Mouse (Mus musculus) liver, adult 2 months (tissue): ENCODE measurements around the gene Napepld. TPM values are rescaled to one million over a fixed set of nuclear protein-coding genes. Genes with fewer than 3 reads are reported as not detected.
"Not testable (repeated sequence)": the region's sequence is repeated elsewhere in the genome, so short reads cannot be mapped to it uniquely, and the experiment has no call there.

Experiments
- DNase-seq: peaks from one replicate; pipeline ENCODE4 v3.0.0-alpha.2; 2011; ENCODE audit warnings: low read depth, low spot score; ENCODE audit errors: extremely low read depth
- H3K27ac ChIP-seq: fragments of 200-500 bp; replicated peaks from 2 replicates; pipeline ENCODE4 v1.5.1; 2012; ENCODE audit warnings: low read depth, mild to moderate bottlenecking, control low read depth, inconsistent platforms, low read length; ENCODE audit not compliant: insufficient read depth
- H3K27me3 ChIP-seq: fragments of 200-500 bp; 2 replicates; pipeline ENCODE4 v1.6.1; 2012; ENCODE audit warnings: mild to moderate bottlenecking, moderate library complexity, low read length, inconsistent platforms; ENCODE audit not compliant: control insufficient read depth, insufficient read depth
- H3K36me3 ChIP-seq: fragments of 200-500 bp; 2 replicates; pipeline ENCODE4 v1.6.1; 2012; ENCODE audit warnings: low read length, inconsistent platforms; ENCODE audit not compliant: control insufficient read depth, insufficient read depth
- H3K4me1 ChIP-seq: fragments of 200-500 bp; 2 replicates; pipeline ENCODE4 v1.6.1; 2011; ENCODE audit warnings: low read length; ENCODE audit not compliant: control insufficient read depth, insufficient read depth
- H3K4me3 ChIP-seq: fragments of 200-500 bp; 2 replicates; pipeline ENCODE4 v1.5.1; 2011; ENCODE audit warnings: low read depth, mild to moderate bottlenecking, control low read depth, low read length, moderate library complexity; ENCODE audit not compliant: insufficient read depth
- H3K79me2 ChIP-seq: fragments of 200-500 bp; 2 replicates; pipeline ENCODE4 v1.6.1; 2012; ENCODE audit warnings: inconsistent platforms, mild to moderate bottlenecking, low read length, moderate library complexity; ENCODE audit not compliant: control insufficient read depth, insufficient read depth
- H3K9ac ChIP-seq: fragments of 200-500 bp; 2 replicates; pipeline ENCODE4 v1.6.1; 2012; ENCODE audit warnings: low read depth, mild to moderate bottlenecking, control low read depth, inconsistent platforms, low read length
- CTCF ChIP-seq: fragments of 200-500 bp; IDR thresholded peaks from 2 replicates; pipeline ENCODE4 v1.5.1; 2011; ENCODE audit warnings: low read depth, low read length, control low read depth
- POLR2A ChIP-seq: fragments of 200-500 bp; IDR thresholded peaks from 2 replicates; pipeline ENCODE4 v1.6.1; 2011; ENCODE audit warnings: low read length, control low read depth; ENCODE audit not compliant: insufficient read depth; ENCODE audit errors: extremely low read depth
- WGBS: fragments of 180-500 bp; shearing (Covaris S2); methylation state at CpG from one replicate; pipeline ENCODE4 v1.1.7; 2018; 5-methylcytosine and 5-hydroxymethylcytosine counted together
- polyA plus RNA-seq: library from polyadenylated mRNA; depleted of rRNA; stranded (reverse); fragments of >200 nt; gene quantifications from 2 replicates; pipeline ENCODE4 v1.2.3, GENCODE M21; 2012; rRNA removed
- total RNA-seq: library from RNA; depleted of rRNA; stranded (reverse); fragments of >200 nt; gene quantifications from 2 replicates; pipeline ENCODE4 v1.2.3, GENCODE M21; 2014; rRNA removed

The Napepld gene
- total and polyA plus RNA-seq, 2 experiments, result 0.40 to 0.83 TPM

- no peak for TF ChIP-seq CTCF
- no peak for TF ChIP-seq POLR2A
- Histone ChIP-seq H3K36me3 (no peaks in the 10 kb centered on the region), H3K27ac (no peak overlapping the region), H3K4me3 (no peak overlapping the region), H3K9ac (no peak overlapping the region), H3K4me1 (no peaks in the 10 kb centered on the region), H3K79me2 (no peaks in the 10 kb centered on the region), H3K27me3 (no peaks in the 10 kb centered on the region)
- WGBS, result 70% methylated on average over 3 of the region's 3 CpGs
- no peak for DNase-seq
These were observed 84.7 kb downstream of the Napepld start for GRCm38 (mm10) chr5:21616450-21617009.

- H3K9ac ChIP-seq, H3K4me1 ChIP-seq, H3K27me3 ChIP-seq, H3K4me3 ChIP-seq, H3K79me2 ChIP-seq, H3K27ac ChIP-seq, DNase-seq, H3K36me3 ChIP-seq: not testable (repeated sequence)
- WGBS, result 95% methylated on average over 11 of the region's 11 CpGs
These were observed 86.9 kb downstream of the Napepld start for GRCm38 (mm10) chr5:21614299-21614698.

Other genes with a start within 250 kb of the Napepld start
- 0.13 and 0.37 TPM in 2 replicates for gene Lrrc17, start 157.8 kb downstream of the Napepld start, total RNA-seq
- 0.05 and 0.10 TPM in 2 replicates for gene Lrrc17, start 157.8 kb downstream of the Napepld start, polyA plus RNA-seq
- gene Fbxl13, start 55.8 kb downstream of the Napepld start, total RNA-seq, result under 0.01 and 0.07 TPM in 2 replicates
- gene Fbxl13, start 55.8 kb downstream of the Napepld start, polyA plus RNA-seq, result 0.04 TPM in 1 of 2 replicates, not detected in the other
- gene Armc10, start 55.6 kb downstream of the Napepld start, total RNA-seq, result 9.3 and 10.5 TPM in 2 replicates
- 14.6 and 28.3 TPM in 2 replicates for gene Armc10, start 55.6 kb downstream of the Napepld start, polyA plus RNA-seq
- gene Pmpcb, start 35.7 kb upstream of the Napepld start, total RNA-seq, result 160 and 167 TPM in 2 replicates
- 63.4 and 71.6 TPM in 2 replicates for gene Pmpcb, start 35.7 kb upstream of the Napepld start, polyA plus RNA-seq
- 8.7 and 10.6 TPM in 2 replicates for gene Dnajc2, start 83.9 kb upstream of the Napepld start, total RNA-seq
- gene Dnajc2, start 83.9 kb upstream of the Napepld start, polyA plus RNA-seq, result 4.9 and 7.0 TPM in 2 replicates
- 48.0 and 50.0 TPM in 2 replicates for gene Psmc2, start 83.9 kb upstream of the Napepld start, total RNA-seq
- gene Psmc2, start 83.9 kb upstream of the Napepld start, polyA plus RNA-seq, result 30.3 and 31.3 TPM in 2 replicates
- gene Slc26a5, start 164.2 kb upstream of the Napepld start, total RNA-seq, result not detected in 2 replicates
- not detected in 2 replicates for gene Slc26a5, start 164.2 kb upstream of the Napepld start, polyA plus RNA-seq